Mouse (Mus musculus): ENCODE measurements at regions not wholly inside any gene's neighbourhood (a gene's known extent, or its start where the extent isn't known, plus 50 kb on each side); places are given as distances from the start of the nearest gene placed in this dataset.

DNA sequence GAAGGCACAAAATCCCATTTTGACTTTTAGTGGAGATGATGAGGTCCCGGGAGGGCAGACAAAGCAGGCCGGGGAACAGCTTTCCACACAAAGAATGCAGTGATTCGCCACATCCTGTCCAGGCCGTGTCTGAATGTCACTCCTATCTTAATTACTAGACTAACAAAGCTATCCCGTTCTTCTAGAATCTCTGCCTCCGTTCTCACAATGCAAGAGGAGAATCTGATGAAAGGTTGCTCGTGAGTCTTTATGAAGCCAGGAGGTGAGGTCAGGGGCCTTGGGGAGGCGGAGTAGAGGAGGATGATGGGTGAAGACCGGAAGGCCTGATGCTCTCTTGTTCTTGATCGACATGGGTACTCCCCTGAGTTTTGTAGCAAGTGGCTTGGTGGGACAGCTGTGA, 208.9 kb upstream of the Atp5g3 start:
- H3K9me3 ChIP-seq: no peaks in the 10 kb centered on the region
- H3K27me3 ChIP-seq (replicated peaks): no peaks in the 10 kb centered on the region
- 0 out of 2 replicates have a peak, but pooled peaks have one; percentile 19 for ATAC-seq (replicated peaks)
- WGBS: 33% methylated on average over 10 of the region's 10 CpGs
- peak overlapping the region; percentile 71 for H3K27ac ChIP-seq
- no peak overlapping the region for H3K4me3 ChIP-seq
- H3K36me3 ChIP-seq (replicated peaks): no peaks in the 10 kb centered on the region
- H3K9ac ChIP-seq: no peak overlapping the region
- peaks cover 18% of the 10 kb centered on the region for H3K4me1 ChIP-seq
- H3K4me2 ChIP-seq: 0 out of 2 replicates have a peak overlapping the region, but pooled peaks have one; percentile 3

DNA sequence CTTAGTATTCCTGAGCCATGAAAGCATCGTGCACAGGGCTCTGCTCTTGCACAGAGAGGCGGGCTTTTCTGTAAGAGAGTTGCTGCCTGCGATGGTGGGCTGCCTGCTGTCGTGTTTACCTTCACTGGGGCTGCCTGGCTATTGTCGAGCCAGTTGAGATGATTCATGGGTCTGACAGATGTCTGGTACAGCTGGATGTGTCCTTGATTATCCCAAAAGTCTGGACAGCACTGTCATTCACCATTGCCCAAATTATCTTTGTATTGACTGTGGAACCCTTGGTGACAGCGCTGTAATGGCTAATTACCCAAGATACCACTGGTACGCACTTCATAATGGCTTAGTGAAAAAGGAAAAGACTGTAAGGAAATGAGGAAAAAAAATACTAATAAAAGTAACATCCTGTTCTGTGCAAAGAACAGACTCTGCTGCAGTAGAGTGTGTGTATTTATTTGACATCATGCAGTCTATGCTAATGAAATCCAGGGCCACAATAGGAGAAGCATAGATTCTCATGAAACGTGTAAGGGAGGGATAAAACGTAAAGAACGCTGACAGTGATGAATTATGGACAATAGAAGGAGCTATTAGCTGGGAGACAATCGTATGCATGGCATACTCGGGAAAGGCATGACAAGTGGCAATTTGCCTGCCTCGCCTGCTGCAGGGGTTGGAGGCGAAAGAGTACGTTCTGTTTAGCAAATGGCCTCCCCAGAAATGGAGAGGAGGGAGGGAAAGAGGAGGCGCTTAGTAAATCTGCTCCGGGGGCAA, 208.2 kb upstream of the Atp5g3 start:
- Histone ChIP-seq H3K36me3 (replicated peaks) (no peaks in the 10 kb centered on the region), H3K9ac (no peak overlapping the region; the same call in 1 of the 2 replicates), H3K27ac (peak overlapping the region; percentile 71), H3K9me3 (no peaks in the 10 kb centered on the region), H3K4me3 (no peak overlapping the region), H3K27me3 (replicated peaks) (no peaks in the 10 kb centered on the region), H3K4me2 (0 out of 2 replicates have a peak overlapping the region, but pooled peaks have one; percentile 3), H3K4me1 (peaks cover 18% of the 10 kb centered on the region)
- peak; percentile 57; the same call in 1 of the 2 replicates for ATAC-seq (replicated peaks)
- 35% methylated on average over 17 of the region's 17 CpGs for WGBS

GRCm38 (mm10) chr2:74106472-74106871, 195.3 kb upstream of the Atp5g3 start:
- H3K4me3 ChIP-seq: no peak overlapping the region
- 86% methylated on average over 4 of the region's 4 CpGs for WGBS

DNA sequence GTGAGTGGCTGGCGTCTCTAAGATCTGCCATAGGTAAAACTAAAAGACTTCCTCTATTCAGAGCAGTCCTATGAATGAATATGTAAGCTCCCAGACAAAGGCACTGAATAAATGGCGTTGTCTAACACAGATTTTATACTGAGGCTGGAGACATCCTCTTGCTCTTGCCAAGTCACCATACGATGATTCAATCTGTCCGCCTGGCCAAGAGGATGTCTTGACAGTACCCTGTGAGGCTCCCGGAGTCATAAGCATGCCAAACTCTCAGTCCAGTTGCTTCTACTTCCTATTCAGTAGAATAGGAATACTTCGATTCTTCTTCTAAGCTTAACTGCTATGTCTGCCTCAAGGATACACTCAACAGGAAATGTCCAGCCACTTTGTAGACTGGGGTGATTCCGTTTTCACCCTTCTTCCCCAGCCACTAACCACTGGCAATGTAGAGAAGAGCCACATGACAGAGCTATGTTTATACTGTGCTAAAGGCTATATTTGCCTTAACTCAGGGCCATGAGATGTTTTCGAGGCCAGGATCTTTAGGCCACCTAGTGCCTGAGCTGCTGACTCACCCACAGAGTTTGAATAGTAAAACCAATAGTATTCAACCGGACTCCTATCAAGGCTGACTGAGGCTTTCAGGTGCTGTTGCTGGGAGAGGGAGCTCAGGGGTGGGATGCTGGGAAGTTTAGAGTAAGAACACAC, 188.7 kb upstream of the Atp5g3 start:
- H3K36me3 ChIP-seq (replicated peaks): no peaks in the 10 kb centered on the region
- 71% methylated on average over 9 of the region's 9 CpGs for WGBS
- H3K9ac ChIP-seq: no peak overlapping the region
- no peak for ATAC-seq (replicated peaks)
- H3K4me1 ChIP-seq: peaks cover 16% of the 10 kb centered on the region
- H3K4me2 ChIP-seq: no peak overlapping the region
- no peak overlapping the region for H3K27ac ChIP-seq
- H3K27me3 ChIP-seq (replicated peaks): no peaks in the 10 kb centered on the region
- H3K4me3 ChIP-seq: no peak overlapping the region
- no peaks in the 10 kb centered on the region for H3K9me3 ChIP-seq

More at GRCm38 (mm10) chr2:74106472-74106871, 195.3 kb upstream of the Atp5g3 start:
- no peak for ATAC-seq (replicated peaks)
- H3K9me3 ChIP-seq: no peaks in the 10 kb centered on the region
- H3K9ac ChIP-seq: no peak overlapping the region
- no peaks in the 10 kb centered on the region for H3K27me3 ChIP-seq (replicated peaks)
- H3K4me1 ChIP-seq: no peaks in the 10 kb centered on the region
- H3K36me3 ChIP-seq (replicated peaks): no peaks in the 10 kb centered on the region
- no peak overlapping the region for H3K27ac ChIP-seq
- H3K4me2 ChIP-seq: no peak overlapping the region

GRCm38 (mm10) chr2:74096809-74097208, 185.7 kb upstream of the Atp5g3 start:
- no peak for ATAC-seq (replicated peaks)
- H3K4me2 ChIP-seq: no peak overlapping the region
- WGBS: 60% methylated on average over 2 of the region's 2 CpGs

GRCm38 (mm10) chr2:74093494-74093893, 182.4 kb upstream of the Atp5g3 start:
- WGBS: 89% methylated on average over 7 of the region's 7 CpGs
- no peaks in the 10 kb centered on the region for H3K36me3 ChIP-seq (replicated peaks)
- no peak overlapping the region for H3K4me3 ChIP-seq
- no peak overlapping the region for H3K27ac ChIP-seq
- H3K4me1 ChIP-seq: 0 out of 2 replicates have a peak, but pooled peaks cover 11% of the 10 kb centered on the region
- H3K4me2 ChIP-seq: no peak overlapping the region
- no peaks in the 10 kb centered on the region for H3K27me3 ChIP-seq (replicated peaks)
- no peaks in the 10 kb centered on the region for H3K9me3 ChIP-seq
- H3K9ac ChIP-seq: no peak overlapping the region
- no peak for ATAC-seq (replicated peaks)

More at GRCm38 (mm10) chr2:74096809-74097208, 185.7 kb upstream of the Atp5g3 start:
- Histone ChIP-seq H3K9me3 (no peaks in the 10 kb centered on the region), H3K4me3 (no peak overlapping the region), H3K27me3 (replicated peaks) (no peaks in the 10 kb centered on the region), H3K9ac (no peak overlapping the region), H3K4me1 (peaks cover 16% of the 10 kb centered on the region), H3K27ac (no peak overlapping the region), H3K36me3 (replicated peaks) (no peaks in the 10 kb centered on the region)

- Histone ChIP-seq H3K4me3 (no peak overlapping the region), H3K4me2 (no peak overlapping the region), H3K36me3 (replicated peaks) (no peaks in the 10 kb centered on the region), H3K9me3 (no peaks in the 10 kb centered on the region), H3K9ac (no peak overlapping the region), H3K27ac (no peak overlapping the region), H3K27me3 (replicated peaks) (no peaks in the 10 kb centered on the region), H3K4me1 (no peaks in the 10 kb centered on the region)
- WGBS: 78% methylated on average over 3 of the region's 3 CpGs
- ATAC-seq (replicated peaks): no peak
These were observed 176.2 kb upstream of the Atp5g3 start for GRCm38 (mm10) chr2:74087375-74087774.

DNA sequence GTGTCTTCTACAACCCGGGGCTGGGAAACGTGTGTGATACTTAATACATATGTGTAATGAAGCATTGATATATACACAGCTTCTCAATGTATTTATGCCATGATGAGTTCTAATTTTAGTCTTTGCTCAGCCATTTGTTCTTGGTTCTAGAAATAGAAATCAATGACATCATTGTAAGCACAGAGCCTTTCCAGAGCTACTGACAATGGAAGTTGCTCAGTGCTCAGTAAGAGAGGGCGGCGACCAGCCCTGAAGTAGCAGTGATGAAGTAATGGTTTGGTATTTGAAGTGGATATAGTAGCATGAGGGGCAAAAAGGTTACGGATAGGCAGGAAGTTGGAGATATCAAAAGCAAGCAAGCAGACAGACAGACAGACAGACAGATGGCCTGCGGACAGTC, 173.8 kb upstream of the Atp5g3 start:
- ATAC-seq (replicated peaks): no peak
- H3K9me3 ChIP-seq: no peaks in the 10 kb centered on the region
- whole genome bisulfite sequencing: 91% methylated on average over 6 of the region's 6 CpGs

DNA sequence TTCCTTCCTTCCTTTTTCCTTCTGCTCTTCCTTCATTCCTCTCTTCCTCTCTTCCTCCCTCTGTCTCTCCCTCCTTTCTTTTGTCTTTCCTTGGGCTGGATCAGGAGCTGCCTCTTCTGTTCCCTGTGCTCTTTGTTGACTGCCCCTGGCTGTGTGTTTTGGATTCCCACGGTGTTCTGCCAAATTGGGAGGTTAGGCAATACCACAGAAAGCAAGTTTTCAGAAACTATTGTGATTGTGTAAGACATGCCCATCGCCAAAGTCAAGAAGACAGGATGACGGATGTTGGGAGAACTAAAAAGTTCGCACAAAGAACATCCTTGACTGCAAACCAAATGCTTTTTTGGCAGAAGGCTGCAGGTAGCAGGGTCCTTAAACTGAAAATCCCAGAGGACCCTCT, 165.6 kb upstream of the Atp5g3 start:
- Histone ChIP-seq H3K27me3 (replicated peaks) (no peaks in the 10 kb centered on the region; the same call in 1 of the 2 replicates), H3K4me3 (no peak overlapping the region), H3K36me3 (replicated peaks) (no peaks in the 10 kb centered on the region), H3K9ac (no peak overlapping the region), H3K4me2 (no peak overlapping the region), H3K9me3 (no peaks in the 10 kb centered on the region), H3K4me1 (peaks cover 3% of the 10 kb centered on the region; the same call in 1 of the 2 replicates), H3K27ac (no peak overlapping the region)
- 71% methylated on average over 4 of the region's 4 CpGs for WGBS
- ATAC-seq (replicated peaks): no peak

More for the DNA sequence above, 173.8 kb upstream of the Atp5g3 start:
- Histone ChIP-seq H3K4me2 (no peak overlapping the region), H3K36me3 (replicated peaks) (no peaks in the 10 kb centered on the region), H3K9ac (no peak overlapping the region), H3K27me3 (replicated peaks) (no peaks in the 10 kb centered on the region), H3K4me3 (no peak overlapping the region), H3K27ac (no peak overlapping the region), H3K4me1 (no peaks in the 10 kb centered on the region)

- Histone ChIP-seq H3K27me3 (replicated peaks) (no peaks in the 10 kb centered on the region; the same call in 1 of the 2 replicates), H3K27ac (no peak overlapping the region), H3K4me3 (no peak overlapping the region), H3K4me2 (no peak overlapping the region), H3K9me3 (no peaks in the 10 kb centered on the region), H3K36me3 (replicated peaks) (no peaks in the 10 kb centered on the region), H3K4me1 (peaks cover 3% of the 10 kb centered on the region; the same call in 1 of the 2 replicates), H3K9ac (no peak overlapping the region)
- WGBS: 69% methylated on average over 1 of the region's 1 CpGs
- ATAC-seq (replicated peaks): no peak
These were observed 164.4 kb upstream of the Atp5g3 start for GRCm38 (mm10) chr2:74075566-74075965.

DNA sequence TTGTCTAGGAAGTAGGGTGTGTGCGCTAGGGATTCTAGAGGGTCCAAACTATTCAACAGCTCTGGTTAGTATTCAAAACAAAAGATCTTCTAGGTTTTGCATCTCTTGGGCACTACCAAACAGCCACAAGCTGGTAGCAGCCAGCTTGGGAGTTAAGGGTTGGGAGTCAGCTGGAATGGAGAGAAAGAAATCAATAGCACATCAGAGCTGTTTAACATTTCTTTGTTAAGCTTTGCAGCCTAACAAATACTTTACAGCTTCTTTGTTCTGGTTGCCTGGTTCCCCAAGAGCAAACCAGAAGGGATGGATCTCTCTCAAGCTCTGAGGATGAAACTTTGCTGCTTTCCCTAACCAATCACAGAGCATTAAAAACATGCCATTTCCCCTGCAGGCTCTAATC, 162.3 kb upstream of the Atp5g3 start:
- no peaks in the 10 kb centered on the region for H3K9me3 ChIP-seq
- WGBS: 78% methylated on average over 1 of the region's 1 CpGs
- H3K36me3 ChIP-seq (replicated peaks): no peaks in the 10 kb centered on the region
- no peak overlapping the region for H3K27ac ChIP-seq
- no peak overlapping the region for H3K9ac ChIP-seq
- peaks cover 6% of the 10 kb centered on the region; the same call in 1 of the 2 replicates for H3K27me3 ChIP-seq (replicated peaks)
- no peak overlapping the region for H3K4me2 ChIP-seq
- H3K4me1 ChIP-seq: peaks cover 3% of the 10 kb centered on the region; the same call in 1 of the 2 replicates
- ATAC-seq (replicated peaks): no peak
- H3K4me3 ChIP-seq: no peak overlapping the region

DNA sequence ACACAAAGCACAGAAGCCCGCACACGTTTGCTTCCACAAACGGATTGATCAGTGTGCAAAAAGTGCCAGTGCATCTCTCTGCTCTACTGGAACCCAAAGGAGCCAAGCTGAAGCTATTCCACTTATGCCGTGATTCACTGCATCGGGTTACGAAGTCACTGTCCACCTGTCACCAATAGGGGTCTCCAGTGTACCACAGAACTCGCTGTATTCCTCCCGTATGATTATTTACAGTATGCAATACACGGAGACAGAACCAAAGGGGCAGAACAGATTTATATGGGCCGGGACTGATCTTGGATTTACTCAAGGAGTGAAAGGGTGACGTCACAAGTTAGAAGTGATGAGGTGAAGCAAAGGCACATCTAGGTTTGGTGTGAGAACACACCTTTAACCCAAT, 155.5 kb upstream of the Atp5g3 start:
- Histone ChIP-seq H3K4me3 (0 out of 2 replicates have a peak overlapping the region, but pooled peaks have one; percentile 6), H3K36me3 (replicated peaks) (no peaks in the 10 kb centered on the region), H3K4me2 (peak overlapping the region; percentile 32; the same call in 1 of the 2 replicates), H3K4me1 (peaks cover 22% of the 10 kb centered on the region), H3K9ac (no peak overlapping the region), H3K27me3 (replicated peaks) (peaks cover 10% of the 10 kb centered on the region; the same call in 1 of the 2 replicates), H3K9me3 (no peaks in the 10 kb centered on the region), H3K27ac (no peak overlapping the region)
- peak; percentile 83 for ATAC-seq (replicated peaks)
- WGBS: 3% methylated on average over 11 of the region's 11 CpGs
